In the genomic region with DNA sequence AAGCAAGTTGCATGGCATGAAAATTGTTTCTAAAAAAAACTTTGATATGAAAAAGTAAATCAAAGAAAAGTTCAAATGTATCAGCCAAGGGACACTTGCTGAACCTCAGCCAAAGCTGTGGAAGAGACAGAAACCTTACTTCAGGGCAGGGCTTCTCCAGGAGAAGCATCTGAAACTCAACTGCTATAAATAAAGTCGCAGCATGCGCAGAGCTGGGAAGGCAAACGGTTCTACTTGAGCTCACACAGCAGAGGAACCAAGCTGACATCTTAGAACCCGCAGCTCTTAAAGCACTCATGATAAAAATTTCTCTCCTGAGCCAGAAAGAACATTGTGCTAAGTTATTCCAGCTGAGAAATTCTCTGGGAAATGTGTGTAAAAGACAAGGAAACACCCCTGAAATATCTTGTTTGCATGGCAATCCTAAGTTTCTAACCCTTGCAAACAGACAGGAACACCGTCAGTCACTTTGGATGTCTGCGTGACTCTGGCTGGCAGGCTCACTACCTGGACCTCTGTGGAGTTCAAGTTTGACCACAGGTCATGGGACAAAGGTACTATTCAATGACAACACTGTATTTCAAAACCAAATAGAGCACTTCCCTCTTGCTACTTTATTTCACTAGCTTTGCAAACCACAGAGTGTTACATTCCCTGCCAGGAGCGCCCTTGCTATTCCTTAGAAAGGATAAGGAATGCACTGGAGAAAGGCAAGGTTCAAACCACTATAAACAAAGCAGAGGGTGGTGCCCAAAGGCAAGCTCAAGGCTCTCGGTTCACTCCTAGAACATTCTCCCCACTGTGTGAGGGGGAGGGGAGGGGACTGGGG, we compare ENCODE assay signal across 10 mouse cellular contexts. TPM values are rescaled to one million over a fixed set of nuclear protein-coding genes. Genes with fewer than 3 reads are reported as not detected.
DNase-seq lines count a peak whose midpoint lies in the region; ATAC-seq and TF ChIP-seq lines count a peak whose summit lies in the region.
"Had no signal": no experiment of that assay in that cellular context is flagged by ENCODE, and none has a peak within 500 bp of the region (broad histone marks: within the 10 kb centered on the region; RNA-seq: fewer than 3 reads in every experiment).

No protein-coding gene starts in this region.

- peak; percentile 62; the same call in 1 of the 2 replicates for ATAC-seq in frontal cortex, adult (ENCODE audit: low TSS enrichment)
- ATAC-seq in lung, embryonic 15.5 days (ENCODE audit: borderline replicate concordance, extremely low read depth, low FRiP score, low TSS enrichment): no peak
- no peak for ATAC-seq in forebrain, embryonic 13.5 days
- ATAC-seq: inflammation-experienced regulatory T-cells, adult 6 months had no signal

- intact Hi-C loops in left cerebral cortex, adult 2 months (cut with DNase I): no loop called here

- H3K4me3 ChIP-seq in lung, embryonic 15.5 days: no peak overlapping the region
- H3K4me3 ChIP-seq in forebrain, embryonic 13.5 days: no peak overlapping the region
- H3K4me3 ChIP-seq in left cerebral cortex, adult 2 months: no peak overlapping the region
- H3K4me3 ChIP-seq: erythroblast, embryonic 14.5 days had no signal

- H3K9ac ChIP-seq in lung, embryonic 15.5 days: no peak overlapping the region
- H3K9ac ChIP-seq in forebrain, embryonic 13.5 days: no peak overlapping the region

- 40% methylated on average over 8 of the region's 8 CpGs for WGBS in lung, embryonic 15.5 days
- WGBS in forebrain, embryonic 13.5 days: 72% methylated on average over 8 of the region's 8 CpGs

- peak overlapping the region; percentile 15; the same call in 1 of the 2 replicates for H3K27ac ChIP-seq in lung, embryonic 15.5 days
- H3K27ac ChIP-seq in forebrain, embryonic 13.5 days: no peak overlapping the region
- H3K27ac ChIP-seq in left cerebral cortex, adult 2 months: no peak overlapping the region

- DNase-seq in frontal cortex, postnatal 25 days (ENCODE audit: low spot score in 2 of 2): no peak
- DNase-seq in lung, postnatal 4 days: no peak
- peak; percentile 49 to 66 for DNase-seq in kidney, postnatal 25 days
- DNase-seq in testis, postnatal 14 days (ENCODE audit: low spot score): peak; percentile 59
- DNase-seq in left cerebral cortex, adult 2 months (ENCODE audit: extremely low spot score in 1 of 2, low spot score in 2 of 2): no peak

- H3K4me1 ChIP-seq in lung, embryonic 15.5 days: peaks cover 36% of the 10 kb centered on the region
- no peaks in the 10 kb centered on the region; the same call in 1 of the 2 replicates for H3K4me1 ChIP-seq in forebrain, embryonic 13.5 days

- H3K4me2 ChIP-seq in lung, embryonic 15.5 days: no peak overlapping the region
- H3K4me2 ChIP-seq in forebrain, embryonic 13.5 days: no peak overlapping the region

- no peaks in the 10 kb centered on the region for H3K9me3 ChIP-seq in lung, embryonic 15.5 days
- H3K9me3 ChIP-seq in forebrain, embryonic 13.5 days (replicated peaks): no peaks in the 10 kb centered on the region

- TF ChIP-seq CTCF in left cerebral cortex, adult 2 months (IDR thresholded peaks at IDR 0.05): no peak

- H3K27me3 ChIP-seq in lung, embryonic 15.5 days: no peaks in the 10 kb centered on the region
- H3K27me3 ChIP-seq in forebrain, embryonic 13.5 days: no peaks in the 10 kb centered on the region

- H3K36me3 ChIP-seq in lung, embryonic 15.5 days: no peaks in the 10 kb centered on the region
- H3K36me3 ChIP-seq in forebrain, embryonic 13.5 days (ENCODE audit: poor library complexity, severe bottlenecking): no peaks in the 10 kb centered on the region

RNA-seq across cellular contexts. Expression of a gene that starts 15.2 kb away (rescaled TPM):
- 1.2 and 1.5 TPM in 2 replicates for polyA plus RNA-seq in lung, embryonic 15.5 days (2015; fragmentation: Nextera tagmentation; extraction: Ambion mirVana)
- 1.0 and 1.3 TPM in 2 replicates for polyA plus RNA-seq in forebrain, embryonic 13.5 days (2015; fragmentation: Nextera tagmentation; extraction: Ambion mirVana)
- 10 to 100 TPM; 73.3 to 80.4 TPM for total RNA-seq in left cerebral cortex, adult 2 months (2021)
- polyA plus RNA-seq: erythroblast, embryonic 14.5 days had no signal

Comparison
In these comparisons a context has a peak if more than half of its experiments do, and no peak if none do; other contexts are left out.
1. DNase-seq: peak in kidney, postnatal 25 days (2 of 2) and testis, postnatal 14 days (single experiment); none in frontal cortex, postnatal 25 days (0 of 2), lung, postnatal 4 days (0 of 2) and left cerebral cortex, adult 2 months (0 of 2).